8 mouse cellular contexts compared by ENCODE assay signal in genomic region chr4:46388556-46388955, GRCm38 (mm10). TPM values are rescaled to one million over a fixed set of nuclear protein-coding genes. Genes with fewer than 3 reads are reported as not detected.
DNase-seq lines count a peak whose midpoint lies in the region; ATAC-seq and TF ChIP-seq lines count a peak whose summit lies in the region.

No protein-coding gene starts in this region.

- no peaks in the 10 kb centered on the region for H3K9me3 ChIP-seq in heart, embryonic 12.5 days (replicated peaks)
- H3K9me3 ChIP-seq in forebrain, embryonic 12.5 days = no peaks in the 10 kb centered on the region
- no peaks in the 10 kb centered on the region for H3K9me3 ChIP-seq in liver, embryonic 14.5 days (ENCODE audit: control insufficient read depth, low read length)

- no peak for ATAC-seq in heart, embryonic 12.5 days (ENCODE audit: insufficient number of reproducible peaks, low FRiP score)
- peak; percentile 30 for ATAC-seq in CD4-positive, CD25-positive, alpha-beta regulatory T cell, adult 4 months
- no peak for ATAC-seq in forebrain, embryonic 12.5 days (ENCODE audit: low FRiP score)
- no peak for ATAC-seq in liver, embryonic 14.5 days (ENCODE audit: insufficient read depth)

- H3K36me3 ChIP-seq in heart, embryonic 12.5 days = peaks cover 29% of the 10 kb centered on the region
- H3K36me3 ChIP-seq in forebrain, embryonic 12.5 days (replicated peaks) = peaks cover 11% of the 10 kb centered on the region
- H3K36me3 ChIP-seq in liver, embryonic 14.5 days (replicated peaks; ENCODE audit: control insufficient read depth, insufficient read depth, low read depth) = peaks cover 65% of the 10 kb centered on the region

- 27% methylated on average over 5 of the region's 5 CpGs for WGBS in heart, embryonic 12.5 days
- WGBS in forebrain, embryonic 12.5 days = 39% methylated on average over 5 of the region's 5 CpGs
- 7% methylated on average over 5 of the region's 5 CpGs for WGBS in liver, embryonic 14.5 days (ENCODE audit: insufficient replicate concordance)

- H3K27ac ChIP-seq in heart, embryonic 12.5 days (ENCODE audit: poor library complexity, severe bottlenecking) = no peak overlapping the region
- H3K27ac ChIP-seq in forebrain, embryonic 12.5 days = no peak overlapping the region
- peak overlapping the region; percentile 72 for H3K27ac ChIP-seq in liver, embryonic 14.5 days

- no peak for TF ChIP-seq EP300 in liver, embryonic 14.5 days (IDR thresholded peaks at IDR 0.05; ENCODE audit: low read depth)

- 0 out of 2 replicates have a peak, but pooled peaks cover 2% of the 10 kb centered on the region for H3K4me1 ChIP-seq in heart, embryonic 12.5 days (replicated peaks)
- H3K4me1 ChIP-seq in forebrain, embryonic 12.5 days = no peaks in the 10 kb centered on the region
- peaks cover 2 to 10% of the 10 kb centered on the region in 2 experiments; a peak in 2 of 4 replicates for H3K4me1 ChIP-seq in liver, embryonic 14.5 days (replicated peaks; ENCODE audit: control insufficient read depth in 2 of 2, insufficient read depth in 2 of 2, low read length in 1 of 2)

- H3K4me3 ChIP-seq in heart, embryonic 12.5 days = peak overlapping the region; percentile 57
- peak overlapping the region; percentile 59 for H3K4me3 ChIP-seq in forebrain, embryonic 12.5 days (replicated peaks)
- peak overlapping the region; percentile 58 to 71 for H3K4me3 ChIP-seq in liver, embryonic 14.5 days (ENCODE audit: insufficient read depth in 1 of 2, low read depth in 2 of 2, low read length in 2 of 2)

- intact Hi-C loops in heart, postnatal 25 days (cut with DNase I) = loop anchor here (5.0 kb wide), 1 partner anchor 269 kb away; no protein-coding TSS in a partner anchor

- no peak overlapping the region for H3K9ac ChIP-seq in heart, embryonic 12.5 days
- H3K9ac ChIP-seq in forebrain, embryonic 12.5 days = 0 out of 2 replicates have a peak overlapping the region, but pooled peaks have one; percentile 17
- peak overlapping the region; percentile 7; the same call in 1 of the 2 replicates for H3K9ac ChIP-seq in liver, embryonic 14.5 days (replicated peaks)

- no peak for TF ChIP-seq CTCF in liver, embryonic 14.5 days (IDR thresholded peaks at IDR 0.05; ENCODE audit: low read depth)

- peak overlapping the region; percentile 59 for H3K4me2 ChIP-seq in heart, embryonic 12.5 days
- H3K4me2 ChIP-seq in forebrain, embryonic 12.5 days = peak overlapping the region; percentile 63
- peak overlapping the region; percentile 70 for H3K4me2 ChIP-seq in liver, embryonic 14.5 days (ENCODE audit: low read depth)

- H3K27me3 ChIP-seq in heart, embryonic 12.5 days (replicated peaks) = no peaks in the 10 kb centered on the region; the same call in none of the 2 replicates
- no peaks in the 10 kb centered on the region for H3K27me3 ChIP-seq in forebrain, embryonic 12.5 days
- H3K27me3 ChIP-seq in liver, embryonic 14.5 days (ENCODE audit: control insufficient read depth, insufficient read depth, low read length) = no peaks in the 10 kb centered on the region

- no peak for DNase-seq in heart, postnatal 25 days (ENCODE audit: low spot score)
- no peak for DNase-seq in liver, embryonic 14.5 days (ENCODE audit: low read depth in 3 of 3, low spot score in 3 of 3)
- no peak for DNase-seq in right cerebral cortex, postnatal 4 days
- no peak for DNase-seq in urinary bladder, postnatal 4 days (ENCODE audit: low spot score in 2 of 2)
- DNase-seq in cerebellum, postnatal 36 days = no peak

RNA-seq across cellular contexts. Expression of gene Trmo, which starts 0.7 kb away (rescaled TPM):
- 8.3 and 8.7 TPM in 2 replicates for polyA plus RNA-seq in heart, embryonic 12.5 days (2016; fragmentation: Nextera tagmentation; extraction: Ambion mirVana)
- total RNA-seq in heart, postnatal 25 days (2021) = 1 to 10 TPM; 5.0 to 5.4 TPM
- 10 to 100 TPM; 20.9 TPM for polyA plus RNA-seq in CD4-positive, CD25-positive, alpha-beta regulatory T cell, adult 4 months (2017; shearing (Covaris generic))
- 9.9 TPM in 2 replicates for polyA plus RNA-seq in forebrain, embryonic 12.5 days (2016; fragmentation: Nextera tagmentation; extraction: Ambion mirVana)
- 13.9 and 16.1 TPM in 2 replicates for polyA plus RNA-seq in liver, embryonic 14.5 days (2012; rRNA removed)
- polyA plus RNA-seq in liver, embryonic 14.5 days (2014; fragmentation: Nextera tagmentation; extraction: Ambion mirVana) = 8.2 and 11.6 TPM in 2 replicates

RNA-seq across cellular contexts. Expression of gene Hemgn, which starts 24.8 kb away (rescaled TPM):
- 9.7 and 12.4 TPM in 2 replicates for polyA plus RNA-seq in heart, embryonic 12.5 days (2016; fragmentation: Nextera tagmentation; extraction: Ambion mirVana)
- total RNA-seq in heart, postnatal 25 days (2021) = under 1 TPM; 0.18 to 0.42 TPM
- under 1 TPM in 1 of 2 experiments, not detected in 1; 0.36 TPM for polyA plus RNA-seq in CD4-positive, CD25-positive, alpha-beta regulatory T cell, adult 4 months (2017; shearing (Covaris generic))
- polyA plus RNA-seq in forebrain, embryonic 12.5 days (2016; fragmentation: Nextera tagmentation; extraction: Ambion mirVana) = 2.0 and 2.8 TPM in 2 replicates
- polyA plus RNA-seq in liver, embryonic 14.5 days (2012; rRNA removed) = 191 and 274 TPM in 2 replicates
- 293 and 315 TPM in 2 replicates for polyA plus RNA-seq in liver, embryonic 14.5 days (2014; fragmentation: Nextera tagmentation; extraction: Ambion mirVana)

RNA-seq across cellular contexts. Expression of gene Foxe1, which starts 45.1 kb away (rescaled TPM):
- not detected in 2 replicates for polyA plus RNA-seq in heart, embryonic 12.5 days (2016; fragmentation: Nextera tagmentation; extraction: Ambion mirVana)
- not detected for total RNA-seq in heart, postnatal 25 days (2021)
- not detected for polyA plus RNA-seq in CD4-positive, CD25-positive, alpha-beta regulatory T cell, adult 4 months (2017; shearing (Covaris generic))
- polyA plus RNA-seq in forebrain, embryonic 12.5 days (2016; fragmentation: Nextera tagmentation; extraction: Ambion mirVana) = not detected in 2 replicates
- polyA plus RNA-seq in liver, embryonic 14.5 days (2012; rRNA removed) = 0.02 and 0.07 TPM in 2 replicates
- polyA plus RNA-seq in liver, embryonic 14.5 days (2014; fragmentation: Nextera tagmentation; extraction: Ambion mirVana) = 0.06 TPM in 1 of 2 replicates, not detected in the other

Comparison
In these comparisons a context has a peak if more than half of its experiments do, and no peak if none do; other contexts are left out.
1. RNA of gene Hemgn, which starts 24.8 kb away (polyA plus RNA-seq): 191 to 315 TPM in liver, embryonic 14.5 days; 9.7 to 12.4 TPM in heart, embryonic 12.5 days, 2.0 to 2.8 TPM in forebrain, embryonic 12.5 days and 0.36 TPM in CD4-positive, CD25-positive, alpha-beta regulatory T cell, adult 4 months; every median in the first group is over 10 times any median in the second.
2. Peak in every context shown above with its lines, with median percentiles within 50 percentile points of each other: H3K4me2 ChIP-seq and H3K4me3 ChIP-seq.